Mouse (Mus musculus): ENCODE measurements at regions not wholly inside any gene's neighbourhood (a gene's known extent, or its start where the extent isn't known, plus 50 kb on each side); places are given as distances from the start of the nearest gene placed in this dataset.
A peak's percentile ranks its signal among the peaks of the same experiment; 100 is the strongest.
"Not testable (repeated sequence)": the region's sequence is repeated elsewhere in the genome, so short reads cannot be mapped to it uniquely, and the experiment has no call there.

- not testable (repeated sequence) for DNase-seq (ENCODE audit: low spot score)
Measured at GRCm38 (mm10) chr1:112486046-112486445, 621.3 kb upstream of the Dsel start.

GRCm38 (mm10) chr1:112456047-112456446, 591.3 kb upstream of the Dsel start:
- no peak for DNase-seq (ENCODE audit: low spot score)

- DNase-seq (ENCODE audit: low spot score), result no peak
Measured at GRCm38 (mm10) chr1:112452390-112452789, 587.7 kb upstream of the Dsel start.

- DNase-seq (ENCODE audit: low spot score), result no peak
Measured at GRCm38 (mm10) chr1:112451622-112452021, 586.9 kb upstream of the Dsel start.

- no peak for DNase-seq (ENCODE audit: low spot score)
Measured at GRCm38 (mm10) chr1:112439109-112439508, 574.4 kb upstream of the Dsel start.

- peak; percentile 2 for DNase-seq (ENCODE audit: low spot score)
Measured at GRCm38 (mm10) chr1:112416350-112417083, 551.8 kb upstream of the Dsel start.

- no peak for DNase-seq (ENCODE audit: low spot score)
Measured at GRCm38 (mm10) chr1:112388807-112389206, 524.1 kb upstream of the Dsel start.

GRCm38 (mm10) chr1:112384015-112384414, 519.3 kb upstream of the Dsel start:
- no peak for DNase-seq (ENCODE audit: low spot score)

- DNase-seq (ENCODE audit: low spot score), result no peak
Measured at GRCm38 (mm10) chr1:112379651-112380264, 515.0 kb upstream of the Dsel start.

GRCm38 (mm10) chr1:112378660-112379059, 513.9 kb upstream of the Dsel start:
- peak; percentile 7 for DNase-seq (ENCODE audit: low spot score)

GRCm38 (mm10) chr1:112355816-112356215, 491.1 kb upstream of the Dsel start:
- no peak for DNase-seq (ENCODE audit: low spot score)

All from yolk sac, embryonic 10.5 days (tissue).